Mouse (Mus musculus) MN1 (cell line): ENCODE measurements at regions not wholly inside any gene's neighbourhood (a gene's known extent, or its start where the extent isn't known, plus 50 kb on each side); places are given as distances from the start of the nearest gene placed in this dataset.
A peak's percentile ranks its signal among the peaks of the same experiment; 100 is the strongest.
"Not testable (repeated sequence)": the region's sequence is repeated elsewhere in the genome, so short reads cannot be mapped to it uniquely, and the experiment has no call there.

Experiments
- DNase-seq: peaks from one replicate; pipeline ENCODE4 v3.0.0-alpha.2; 2016; ENCODE audit warnings: low spot score

DNA sequence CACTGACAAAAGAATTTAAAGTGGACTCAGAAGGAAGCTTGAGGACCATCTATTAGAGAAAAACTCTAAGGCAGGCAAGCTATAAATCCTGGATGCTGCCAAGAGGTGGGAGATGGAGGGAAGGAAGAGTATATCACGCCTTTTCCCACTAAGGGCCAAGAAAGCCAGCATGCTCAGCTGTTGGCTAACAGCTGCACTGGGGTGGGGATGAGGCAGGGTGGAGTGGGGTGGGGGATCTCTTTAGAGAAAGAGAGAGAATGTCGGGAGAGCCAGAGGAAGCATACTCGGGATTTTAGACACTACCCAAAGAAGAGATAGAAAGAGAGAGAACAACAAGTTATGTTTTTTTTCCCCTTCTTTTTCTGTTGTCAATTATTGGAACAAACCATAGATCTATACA is 115.2 kb upstream of the Shb start:
- no peak for DNase-seq

DNA sequence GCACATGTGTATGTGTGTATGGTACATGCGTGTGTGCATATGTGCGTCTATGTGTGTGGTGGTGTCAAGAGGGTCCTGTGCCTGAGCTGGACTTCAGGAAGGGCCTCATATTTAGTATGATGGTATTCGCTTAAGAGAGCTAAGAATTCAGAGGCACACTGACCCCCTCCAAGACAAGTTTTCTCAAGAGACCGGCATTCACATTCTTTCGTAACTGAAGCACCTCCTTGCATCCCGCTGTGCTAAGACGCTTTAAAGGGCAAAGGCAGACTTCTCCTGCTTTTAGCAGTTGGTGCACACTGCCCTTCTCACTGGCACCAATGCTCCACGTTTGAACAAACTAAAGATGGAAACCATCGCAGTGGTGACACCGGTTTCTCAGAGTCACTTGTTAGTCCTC is 110.3 kb upstream of the Shb start:
- DNase-seq, result no peak

DNA sequence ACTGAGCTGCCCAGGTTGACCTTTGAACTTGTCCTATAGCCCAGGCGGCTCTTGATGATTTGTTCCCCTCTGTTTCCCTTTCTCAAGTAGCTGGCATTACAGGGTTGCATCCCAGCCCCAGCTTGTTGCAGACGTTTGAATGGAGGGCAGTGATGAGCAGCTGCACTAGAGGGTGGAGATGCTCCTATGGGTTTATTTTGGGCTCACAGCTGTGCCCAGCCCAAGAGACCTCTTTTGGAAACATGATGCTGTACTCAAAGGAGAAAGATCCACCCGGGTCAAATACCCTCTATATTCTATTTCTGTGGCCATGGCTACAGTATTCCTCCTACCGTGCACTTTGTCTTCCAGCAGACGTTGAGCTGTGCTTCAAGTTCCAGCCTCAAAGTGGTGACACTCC is 109.0 kb upstream of the Shb start:
- DNase-seq, result no peak

DNA sequence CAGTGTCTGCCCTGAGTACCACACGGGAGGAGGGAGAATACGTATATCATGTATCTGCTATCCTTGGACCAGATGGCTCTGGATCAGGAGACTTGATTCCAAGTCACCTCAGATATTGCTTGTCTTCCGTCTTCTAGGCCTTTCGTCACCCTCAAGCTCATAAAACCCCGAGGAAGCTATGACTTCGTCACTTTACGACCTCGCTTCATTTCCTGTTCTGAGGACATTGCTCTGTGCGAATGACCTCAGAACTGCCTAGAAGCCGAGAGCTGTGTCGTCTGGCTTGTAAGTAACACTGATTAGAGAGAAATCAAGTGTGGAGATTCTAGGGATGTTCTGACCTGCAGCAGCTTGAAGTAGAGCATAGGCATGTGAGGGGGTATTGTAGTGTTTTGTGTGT is 108.4 kb upstream of the Shb start:
- DNase-seq, result peak; percentile 14

DNA sequence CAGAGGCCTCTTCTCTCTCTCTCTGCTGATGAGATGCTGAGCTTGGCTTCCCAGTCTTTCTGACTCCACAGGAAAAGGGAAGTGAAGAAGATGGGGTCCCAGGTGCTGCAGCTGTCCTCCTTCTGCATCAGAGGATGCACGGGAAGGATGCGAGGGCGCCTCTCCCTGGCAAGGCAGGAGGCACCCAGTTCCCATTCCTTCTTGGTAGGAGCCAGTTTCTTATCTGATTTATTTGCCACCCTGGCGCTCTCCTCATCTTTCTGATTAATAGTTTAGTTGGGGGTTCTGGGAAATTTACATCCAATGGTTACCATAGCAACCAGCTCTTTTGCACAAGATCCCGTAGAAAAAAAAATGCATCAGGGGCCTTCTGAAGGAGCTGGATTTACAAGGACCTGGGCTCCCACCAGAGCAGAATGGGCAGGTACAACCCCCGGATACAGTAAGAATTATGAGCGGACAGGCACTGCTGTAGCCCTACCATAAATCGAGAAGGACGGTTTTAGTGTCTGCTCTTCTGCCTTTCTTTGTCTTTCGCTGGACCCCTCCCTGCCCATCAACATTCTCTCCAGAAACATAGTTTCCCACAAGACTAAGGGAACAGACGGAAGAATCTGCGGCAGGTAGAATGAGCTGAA is 107.2 kb upstream of the Shb start:
- DNase-seq, result peak; percentile 7

DNA sequence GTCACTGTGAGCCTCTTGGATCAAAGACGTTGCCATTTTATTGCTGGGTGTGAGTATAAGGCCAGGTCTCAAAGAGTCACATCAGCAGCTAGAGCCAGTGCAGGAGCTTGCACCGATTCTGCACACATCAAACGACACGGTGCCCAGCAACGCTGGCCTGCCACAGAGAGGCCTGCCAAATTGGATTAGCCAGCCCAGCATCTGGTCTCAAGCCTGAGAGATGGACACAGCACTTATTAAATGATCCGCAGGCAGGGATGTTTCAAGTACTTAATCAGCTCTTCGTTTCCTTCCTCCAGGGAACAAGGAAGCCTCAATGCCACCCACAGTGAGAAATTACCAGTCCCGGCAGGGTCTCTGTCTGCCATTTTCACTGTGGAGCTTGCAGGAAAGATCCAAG is 106.1 kb upstream of the Shb start:
- peak; percentile 85 for DNase-seq

DNA sequence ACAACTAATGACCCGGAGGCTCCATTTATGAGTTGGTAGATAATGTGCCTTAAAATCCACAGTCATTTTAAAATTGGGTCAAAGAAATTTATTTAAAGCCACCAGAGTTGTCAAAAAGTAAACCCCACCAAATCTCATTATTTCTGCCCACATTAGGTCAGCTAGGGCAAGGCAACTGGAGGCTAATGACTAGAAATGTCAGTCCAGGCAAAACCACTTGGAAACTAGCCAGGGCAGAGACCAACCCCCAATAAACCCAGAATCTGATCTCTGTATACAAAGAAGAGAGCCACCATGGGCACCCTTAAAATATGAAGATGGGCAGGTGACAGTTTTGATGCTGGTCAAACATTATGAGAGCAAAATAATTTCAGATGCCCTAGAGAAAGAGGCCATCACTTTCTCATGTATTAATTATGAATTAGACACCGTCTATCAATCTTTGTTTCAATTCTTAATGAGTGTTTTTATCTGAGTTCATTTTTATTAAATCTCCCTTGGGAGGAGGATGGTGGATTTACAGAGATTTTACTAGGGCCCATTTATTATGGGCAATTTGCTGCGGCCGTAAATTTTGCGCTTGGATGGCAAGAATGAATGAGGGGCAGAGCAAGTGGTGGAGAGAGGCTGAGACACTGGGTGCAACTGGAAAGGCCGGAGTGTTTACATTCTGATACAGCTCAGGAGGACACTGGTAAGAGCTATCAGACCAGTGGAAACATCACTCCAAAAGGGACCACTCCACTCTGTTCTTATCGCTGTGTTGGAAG is 99.2 kb upstream of the Shb start:
- DNase-seq, result peak; percentile 18

DNA sequence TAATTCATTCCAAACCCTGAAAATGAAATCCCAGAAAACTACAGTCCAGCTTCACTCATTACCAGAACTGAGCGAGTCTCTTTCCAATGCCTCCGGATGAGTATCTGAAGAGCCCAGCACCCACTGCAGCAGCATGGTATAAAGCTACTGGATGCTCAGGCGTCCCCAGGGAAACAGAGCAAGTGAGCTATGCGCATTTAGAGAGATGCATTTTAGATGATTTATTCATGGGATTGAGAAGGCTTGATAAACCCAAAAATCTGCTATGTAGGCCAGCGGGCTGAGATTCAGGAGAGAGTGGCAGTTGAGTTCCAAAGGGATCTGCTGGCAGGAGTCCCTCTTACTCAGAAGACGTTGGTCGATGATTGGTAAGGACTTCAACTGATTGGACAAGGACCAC is 93.4 kb upstream of the Shb start:
- DNase-seq, result no peak

DNA sequence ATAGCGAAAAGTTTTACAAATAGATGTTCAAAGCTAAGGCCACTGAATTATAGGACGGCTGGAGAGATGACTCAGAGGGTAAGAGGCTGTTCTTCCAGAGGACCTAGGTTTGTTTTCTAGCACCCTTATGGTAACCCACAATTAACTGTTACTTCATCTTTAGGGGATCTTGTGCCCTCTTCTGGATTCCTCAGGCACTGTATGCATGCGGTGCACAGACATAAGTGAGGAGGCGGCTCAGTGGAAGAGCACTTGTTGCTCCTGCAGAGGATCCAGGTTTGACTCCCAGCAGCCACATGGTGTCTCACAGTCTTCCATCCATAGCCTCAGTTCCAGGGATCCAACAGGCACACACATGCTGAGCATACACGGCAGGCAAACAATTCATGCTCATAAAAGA is 89.7 kb upstream of the Shb start:
- DNase-seq, result no peak

DNA sequence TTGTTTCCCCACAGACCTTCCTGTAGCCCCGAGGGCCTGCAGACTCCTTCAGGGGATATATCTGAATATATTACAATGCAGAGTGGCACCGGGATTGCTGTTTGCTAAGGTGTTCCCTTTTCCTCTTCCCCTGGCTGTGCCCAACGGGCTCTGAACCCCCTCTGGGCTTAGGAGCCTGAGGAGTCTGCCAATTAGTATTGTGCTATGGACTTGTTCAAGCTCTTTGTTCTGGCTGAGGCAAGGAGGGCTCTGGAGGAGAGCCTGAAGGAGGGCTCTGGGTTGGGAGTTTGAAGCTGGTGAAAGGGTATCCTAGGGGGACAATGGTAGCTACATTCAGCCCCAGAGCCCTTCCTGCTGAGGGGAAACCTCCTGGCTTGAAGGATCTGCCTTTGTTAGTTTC is 84.9 kb upstream of the Shb start:
- no peak for DNase-seq

DNA sequence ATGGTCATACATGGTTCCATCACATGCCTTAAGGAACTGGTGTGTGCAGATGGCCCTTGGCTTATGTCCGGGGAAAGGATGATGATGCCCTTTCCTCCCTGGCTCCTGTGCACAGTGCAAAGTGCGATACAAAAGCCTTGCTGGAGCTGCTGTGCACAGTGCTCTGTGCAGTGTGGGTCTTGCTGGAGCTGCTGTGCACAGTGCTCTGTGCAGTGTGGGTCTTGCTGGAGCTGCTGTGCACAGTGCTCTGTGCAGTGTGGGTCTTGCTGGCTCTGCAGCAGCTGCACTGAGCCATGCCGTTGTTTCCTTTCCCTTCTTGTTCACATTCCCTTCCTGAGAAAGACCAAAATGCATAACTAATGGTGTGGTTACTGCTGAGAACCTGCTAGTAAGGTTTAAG is 81.2 kb upstream of the Shb start:
- DNase-seq, result not testable (repeated sequence)

DNA sequence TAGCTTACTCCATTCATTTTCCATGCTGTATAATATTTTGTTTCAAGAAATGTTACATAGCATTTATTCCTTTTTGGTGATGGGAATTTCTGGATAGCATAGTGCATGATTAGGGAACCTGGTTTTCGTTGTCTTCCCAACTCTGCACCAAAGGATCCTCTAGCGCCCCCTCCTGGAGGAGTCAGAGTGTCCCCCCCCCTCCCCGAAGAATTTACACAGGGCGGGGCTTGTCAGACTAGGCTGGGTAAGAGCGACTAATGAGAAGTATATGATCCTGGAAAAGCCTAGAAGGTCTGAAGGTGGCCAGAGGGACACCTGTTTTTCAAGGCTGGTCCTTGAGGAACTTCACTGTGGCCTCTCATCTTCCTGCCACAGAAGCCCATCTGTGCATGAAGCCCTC is 79.9 kb upstream of the Shb start:
- DNase-seq, result no peak

DNA sequence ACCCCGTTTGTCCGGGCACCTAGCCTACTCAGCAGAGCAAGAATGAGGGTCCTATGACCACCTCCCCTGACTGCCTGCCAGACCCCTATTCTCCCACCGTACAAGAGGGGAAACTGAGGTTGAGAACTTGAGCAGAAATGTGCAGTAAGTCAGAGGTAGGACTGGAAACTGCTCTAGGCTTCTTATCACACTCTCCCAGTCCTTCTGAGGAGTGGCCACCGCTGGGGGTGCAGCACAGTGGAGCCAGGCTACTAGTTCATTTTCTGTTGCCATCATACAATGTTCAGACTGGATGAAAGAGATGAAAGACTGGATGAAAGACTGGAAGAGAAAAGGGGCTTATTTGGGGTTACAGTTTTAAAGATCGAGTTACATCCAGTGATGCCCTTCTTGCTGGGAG is 78.7 kb upstream of the Shb start:
- DNase-seq, result no peak

DNA sequence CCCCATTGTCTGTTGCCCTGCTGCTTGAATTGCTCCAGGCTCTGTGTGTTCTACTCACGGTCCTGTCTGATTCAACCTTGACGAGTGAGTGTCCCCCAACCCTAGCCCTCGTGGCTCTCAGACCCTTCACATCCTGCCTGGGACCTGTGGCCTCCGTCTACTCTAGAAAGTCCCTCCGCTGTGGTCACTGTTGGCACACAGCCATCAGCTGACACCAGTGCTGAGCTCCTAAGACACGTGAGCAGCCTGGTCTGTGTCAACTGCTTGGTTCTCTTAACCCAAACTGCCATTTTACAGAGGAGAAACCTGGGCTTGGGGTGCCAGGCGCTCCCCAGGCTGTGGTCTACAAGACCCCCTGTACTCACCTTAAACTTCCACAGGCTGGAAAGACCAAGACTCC is 74.3 kb upstream of the Shb start:
- DNase-seq, result peak; percentile 63

DNA sequence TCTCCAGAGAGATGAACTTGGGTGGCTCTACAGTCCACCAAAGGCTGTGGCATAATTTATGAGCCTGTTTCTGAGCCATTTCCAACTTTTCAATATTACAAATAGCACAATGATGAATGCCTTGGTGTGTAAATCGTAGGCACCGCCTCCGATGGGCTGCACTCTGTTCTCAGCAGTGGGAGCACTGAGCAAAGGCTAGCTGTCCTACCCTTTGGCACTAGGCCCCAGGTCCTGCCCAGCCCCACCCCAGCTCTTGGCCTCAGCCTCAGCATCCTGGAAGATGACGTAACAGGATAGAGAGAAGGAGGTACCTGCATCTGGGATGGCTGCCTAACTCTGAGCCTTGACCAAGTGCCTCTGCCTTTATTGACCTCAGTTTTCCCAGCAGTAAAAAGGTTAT is 73.4 kb upstream of the Shb start:
- DNase-seq, result peak; percentile 16

DNA sequence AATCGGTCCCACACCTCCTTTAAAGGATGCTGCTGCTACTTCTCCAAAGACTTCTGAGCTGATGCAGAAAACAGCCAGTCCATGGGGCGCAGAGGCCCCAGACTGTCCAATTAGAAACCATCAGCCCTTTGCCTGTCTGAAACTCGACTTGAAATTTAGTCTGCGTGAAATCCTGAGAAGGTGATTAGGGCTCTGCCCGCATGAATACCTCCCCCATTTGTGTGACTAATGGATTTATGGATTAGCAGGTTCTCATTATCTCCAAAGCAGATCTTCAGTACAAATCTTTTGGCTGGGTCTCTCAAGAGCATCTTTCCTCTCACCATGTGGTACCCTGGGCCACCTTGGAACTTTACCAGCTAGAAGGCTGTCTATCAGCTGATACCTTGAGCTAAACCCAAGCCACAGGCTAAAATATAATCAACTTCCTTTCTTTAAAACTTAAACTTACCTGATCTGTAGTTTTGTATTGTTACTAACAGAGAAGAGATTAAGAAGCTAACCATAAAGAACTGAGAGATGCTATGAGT is 72.1 kb upstream of the Shb start:
- no peak for DNase-seq

DNA sequence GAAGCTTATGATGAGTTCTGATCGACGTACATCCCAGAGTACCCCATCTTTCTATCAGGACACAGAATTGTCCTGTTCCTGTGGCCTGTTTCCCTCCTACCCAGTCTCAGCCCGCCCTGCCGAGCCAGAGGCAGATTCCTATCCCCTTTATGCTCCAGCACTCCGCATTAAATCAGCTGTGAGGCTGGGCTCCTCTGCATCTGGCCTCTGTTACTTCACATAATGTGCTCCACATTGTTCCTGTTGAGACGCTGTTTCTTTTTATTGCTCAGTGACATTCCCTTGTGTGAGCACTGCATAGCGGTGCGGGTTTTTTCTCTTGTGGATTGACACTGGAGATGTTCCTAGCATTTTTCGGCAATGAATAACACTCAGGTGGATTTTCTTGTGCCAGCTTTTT is 68.2 kb upstream of the Shb start:
- DNase-seq, result no peak

DNA sequence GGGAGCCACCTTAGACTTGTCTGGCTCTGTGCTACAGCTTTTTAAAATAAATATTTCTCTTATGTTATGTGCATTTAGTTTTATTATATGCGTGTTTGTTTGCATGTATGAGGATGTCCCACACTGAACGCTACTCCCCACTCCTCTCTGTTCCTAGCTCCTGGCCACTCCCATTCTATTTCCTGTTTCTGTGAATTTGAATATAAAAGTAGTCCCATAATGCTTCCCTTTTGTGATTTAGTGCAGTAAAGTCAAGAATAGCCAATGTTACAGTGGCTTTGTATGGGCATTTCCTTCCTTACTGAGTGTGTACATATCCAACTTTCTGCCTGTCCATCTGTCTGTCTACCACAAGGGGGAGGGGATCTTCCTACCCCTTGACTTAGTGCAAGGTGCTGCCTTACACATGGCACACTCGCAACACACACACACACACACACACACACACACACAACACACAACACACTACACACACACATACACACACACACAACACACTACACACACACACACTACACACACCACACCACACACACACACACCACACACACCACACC is 61.2 kb upstream of the Shb start:
- DNase-seq, result no peak

DNA sequence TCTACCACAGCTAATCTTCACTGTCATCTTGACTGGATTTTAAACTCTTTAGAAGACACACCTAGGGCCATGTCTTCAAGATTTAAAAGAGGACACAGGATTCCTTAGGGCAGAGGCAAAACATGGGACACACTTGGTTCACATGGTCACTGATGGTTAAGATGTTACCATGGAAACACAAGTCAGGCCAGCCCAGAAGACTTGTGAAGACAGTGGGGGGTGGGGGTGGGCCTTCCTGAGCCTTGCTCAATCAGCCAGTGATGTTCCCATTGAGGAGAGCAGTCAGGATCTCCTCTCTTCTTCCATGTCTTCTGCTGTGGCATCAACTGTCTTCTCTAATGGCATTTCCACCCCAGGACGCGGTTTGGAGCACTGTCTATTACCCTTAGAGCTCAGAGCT is 60.5 kb upstream of the Shb start:
- DNase-seq, result no peak

DNA sequence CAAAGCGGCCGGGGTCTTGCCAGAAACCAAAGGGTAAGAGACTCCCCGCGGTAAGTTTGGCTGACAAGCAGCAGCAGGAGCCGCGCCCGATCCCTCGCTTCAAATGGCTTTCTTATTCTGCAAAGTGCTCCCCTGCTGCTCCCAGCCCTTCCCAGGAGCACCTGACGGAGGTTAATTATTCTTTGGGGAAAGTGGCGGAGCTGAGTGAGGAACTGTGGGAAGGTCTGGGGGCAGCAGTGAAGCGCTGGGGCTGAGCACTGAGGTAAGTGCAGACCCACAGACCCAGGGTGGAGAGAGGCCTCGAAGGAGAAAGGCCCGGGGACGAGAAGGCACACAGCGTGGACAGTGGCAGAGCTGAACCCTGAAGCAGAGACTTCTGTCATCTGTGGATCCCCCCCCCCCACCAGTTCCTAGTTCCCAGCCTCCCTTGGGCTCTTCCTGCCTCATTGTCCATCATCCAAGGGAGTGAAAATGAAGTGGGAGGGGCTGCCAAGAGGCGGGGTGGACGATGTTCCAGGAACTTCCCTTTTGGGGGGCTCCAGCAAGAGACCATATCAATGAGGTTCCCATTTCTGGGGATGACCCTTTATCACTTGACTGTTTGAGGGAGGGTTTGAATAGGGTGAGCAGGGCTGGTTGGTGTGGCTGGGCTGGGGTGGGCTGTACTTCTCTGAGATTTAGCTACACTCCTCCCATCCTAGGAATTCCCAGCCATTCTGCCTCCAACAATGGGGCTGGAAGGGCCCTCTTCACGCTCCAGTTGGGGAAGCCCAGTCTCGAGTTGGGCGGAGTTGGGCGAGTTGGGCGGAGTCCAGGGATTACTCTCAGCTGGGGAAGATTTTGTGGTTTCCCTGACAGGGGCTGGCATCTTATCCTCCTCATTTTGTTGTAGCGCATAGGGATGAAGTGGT is 59.4 kb upstream of the Shb start:
- DNase-seq, result no peak

DNA sequence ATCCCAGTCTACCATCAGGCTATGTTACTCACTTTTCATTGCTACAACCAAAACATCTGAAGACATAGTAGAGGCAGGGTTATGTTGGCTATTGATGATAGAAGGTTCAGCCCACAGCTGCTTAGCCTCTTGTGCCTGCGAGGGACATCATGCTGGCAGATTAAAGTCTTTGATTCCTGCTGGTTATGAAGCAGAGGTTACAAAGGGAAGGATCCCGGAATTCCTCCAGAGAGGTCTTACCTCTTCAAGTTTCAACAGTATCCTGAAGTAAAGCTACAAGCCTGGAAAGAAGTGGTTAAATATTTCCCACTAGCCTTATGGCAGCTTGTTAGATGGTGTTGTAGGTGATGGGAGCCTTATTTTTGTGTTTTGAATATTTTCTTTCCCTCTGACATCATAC is 58.6 kb upstream of the Shb start:
- DNase-seq, result no peak

DNA sequence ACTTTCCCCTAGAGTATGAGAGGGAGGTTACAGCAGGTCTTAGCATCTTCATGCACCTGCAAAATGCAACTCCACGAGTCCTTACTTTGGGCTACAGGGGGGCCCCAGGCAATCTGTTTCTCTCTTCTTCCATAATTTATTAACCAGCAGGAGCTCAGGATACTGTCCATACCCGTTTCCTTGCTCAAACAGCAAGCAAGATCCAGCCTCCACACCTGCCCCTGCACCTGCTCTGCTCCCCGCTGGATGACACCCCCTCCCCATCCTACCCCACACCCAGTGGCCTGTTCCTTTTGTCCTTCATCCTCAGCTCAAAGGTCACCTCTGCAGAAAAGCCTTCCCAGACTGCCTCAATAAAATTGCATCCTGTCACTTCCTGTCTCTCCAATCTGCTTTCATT is 56.1 kb upstream of the Shb start:
- DNase-seq, result no peak

DNA sequence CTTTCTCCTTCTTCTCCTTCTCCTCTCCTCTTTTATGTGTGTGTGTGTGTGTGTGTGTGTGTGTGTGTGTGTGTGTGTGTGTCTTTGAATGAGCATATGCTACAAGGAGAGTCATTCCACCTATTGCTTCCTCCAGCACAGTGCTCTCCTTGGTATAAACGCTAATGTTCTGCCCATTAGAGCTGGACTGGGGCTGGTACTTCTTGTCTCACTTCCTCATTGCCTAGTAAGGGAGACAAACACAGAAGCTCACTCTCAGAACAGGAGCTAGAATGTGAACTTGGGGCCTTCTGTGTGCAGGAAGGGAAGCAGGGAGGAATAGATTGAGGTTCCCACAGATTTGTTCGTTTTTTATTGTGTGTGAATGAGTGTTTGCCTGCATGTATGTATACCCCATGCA is 54.9 kb upstream of the Shb start:
- DNase-seq, result no peak
